Mouse (Mus musculus) C2C12 (cell line): ENCODE measurements around the gene Apmap. TPM values are rescaled to one million over a fixed set of nuclear protein-coding genes. Genes with fewer than 3 reads are reported as not detected.
"Not testable (repeated sequence)": the region's sequence is repeated elsewhere in the genome, so short reads cannot be mapped to it uniquely, and the experiment has no call there.

Experiments used
- H3K27me3 ChIP-seq: one replicate; pipeline ENCODE4 v1.6.1; 2011; ENCODE audit not compliant: control insufficient read depth, insufficient read depth, insufficient read length
- H3K36me3 ChIP-seq: one replicate; pipeline ENCODE4 v1.6.1; 2011; ENCODE audit not compliant: control insufficient read depth, insufficient read depth
- H3K4me3 ChIP-seq: one replicate; pipeline ENCODE4 v1.5.1; 2011; ENCODE audit warnings: mild to moderate bottlenecking, control low read depth; ENCODE audit not compliant: poor library complexity, insufficient read depth, severe bottlenecking
- H3K79me2 ChIP-seq: one replicate; pipeline ENCODE4 v1.6.1; 2011; ENCODE audit not compliant: control insufficient read depth, insufficient read depth
- H3K79me3 ChIP-seq: one replicate; pipeline ENCODE4 v1.6.1; 2011; ENCODE audit warnings: low read depth, control low read depth
- H3ac ChIP-seq: one replicate; pipeline ENCODE3; 2011; ENCODE audit warnings: low read depth; ENCODE audit not compliant: control insufficient read depth, insufficient read length
- CEBPB ChIP-seq: IDR thresholded peaks from one replicate; pipeline ENCODE4 v1.6.1; 2011; ENCODE audit warnings: low read depth, mild to moderate bottlenecking, control low read depth, moderate library complexity
- CTCF ChIP-seq: IDR thresholded peaks from one replicate; pipeline ENCODE4 v1.5.1; 2011; ENCODE audit not compliant: control insufficient read depth, insufficient read depth, insufficient read length
- FOSL1 ChIP-seq: IDR thresholded peaks from one replicate; pipeline ENCODE4 v1.8.0; 2011; ENCODE audit warnings: mild to moderate bottlenecking, low read length; ENCODE audit not compliant: poor library complexity, insufficient read depth, severe bottlenecking
- MAX ChIP-seq: IDR thresholded peaks from one replicate; pipeline ENCODE4 v1.6.1; 2011; ENCODE audit warnings: mild to moderate bottlenecking, control low read depth
- MYOD1 ChIP-seq: IDR thresholded peaks from one replicate; pipeline ENCODE4 v1.6.1; 2011; ENCODE audit warnings: low read depth; ENCODE audit not compliant: control insufficient read depth, insufficient read length
- MYOG ChIP-seq: IDR thresholded peaks from one replicate; pipeline ENCODE4 v1.6.1; 2011; ENCODE audit not compliant: control insufficient read depth, insufficient read length; ENCODE audit errors: extremely low read depth
- USF1 ChIP-seq: IDR thresholded peaks from one replicate; pipeline ENCODE4 v1.6.1; 2011; ENCODE audit warnings: low read depth, mild to moderate bottlenecking, control low read depth, moderate library complexity
- polyA plus RNA-seq: library from polyadenylated mRNA; unstranded; fragments of >200 nt; fragmentation: generic; extraction: Trizol; gene quantifications from one replicate; pipeline ENCODE4 v1.2.1, GENCODE M21; 2012; ENCODE audit warnings: missing spikeins

Gene Apmap
- polyA plus RNA-seq, 1 experiment = 25.6 TPM

- Histone ChIP-seq H3ac (no peak within 1 kb of the TSS), H3K79me2 (no peaks in the 10 kb centered on the region), H3K36me3 (no peaks in the 10 kb centered on the region), H3K4me3 (no peak within 1 kb of the TSS), H3K27me3 (no peaks in the 10 kb centered on the region), H3K79me3 (no peaks in the 10 kb centered on the region)
- no peak for TF ChIP-seq USF1
Measured at GRCm38 (mm10) chr2:150569847-150570590, 38.3 kb downstream of the Apmap start, which contains the start of gene Cst7. Gene Cst7 (plus strand): TSS chr2:150570415.

GRCm38 (mm10) chr2:150567051-150567450 is 41.3 kb downstream of the Apmap start:
- H3K4me3 ChIP-seq = no peak overlapping the region
- no peaks in the 10 kb centered on the region for H3K79me3 ChIP-seq
- TF ChIP-seq MYOG (no peak), CTCF (no peak), USF1 (no peak), MAX (no peak), MYOD1 (no peak), FOSL1 (no peak), CEBPB (no peak)
- no peak overlapping the region for H3ac ChIP-seq
- no peaks in the 10 kb centered on the region for H3K36me3 ChIP-seq
- no peaks in the 10 kb centered on the region for H3K79me2 ChIP-seq
- no peaks in the 10 kb centered on the region for H3K27me3 ChIP-seq

GRCm38 (mm10) chr2:150558568-150558967 is 49.8 kb downstream of the Apmap start:
- H3ac ChIP-seq = no peak overlapping the region
- no peaks in the 10 kb centered on the region for H3K36me3 ChIP-seq
- TF ChIP-seq USF1 = no peak
- no peak for TF ChIP-seq MYOD1
- no peak for TF ChIP-seq CEBPB
- TF ChIP-seq FOSL1 = no peak
- no peak for TF ChIP-seq MAX
- TF ChIP-seq MYOG = no peak
- TF ChIP-seq CTCF = no peak
- H3K79me3 ChIP-seq = no peaks in the 10 kb centered on the region
- no peak overlapping the region for H3K4me3 ChIP-seq
- H3K79me2 ChIP-seq = no peaks in the 10 kb centered on the region
- H3K27me3 ChIP-seq = no peaks in the 10 kb centered on the region

- H3K27me3 ChIP-seq, H3K79me3 ChIP-seq, H3K79me2 ChIP-seq, H3K36me3 ChIP-seq, H3ac ChIP-seq, H3K4me3 ChIP-seq: not testable (repeated sequence)
Measured at GRCm38 (mm10) chr2:150549576-150549975, 58.8 kb downstream of the Apmap start.

Other genes starting within 250 kb of the Apmap start
- gene 3300002I08Rik, start 245.8 kb downstream of the Apmap start, polyA plus RNA-seq = 0.75 TPM
- 0.47 TPM for gene Zfp442, start 157.1 kb downstream of the Apmap start, polyA plus RNA-seq
- 0.18 TPM for gene Zfp345, start 123.5 kb downstream of the Apmap start, polyA plus RNA-seq
- not detected for gene Cst7, start 38.2 kb downstream of the Apmap start, polyA plus RNA-seq
- gene Acss1, start 59.9 kb upstream of the Apmap start, polyA plus RNA-seq = not detected
- gene Vsx1, start 80.8 kb upstream of the Apmap start, polyA plus RNA-seq = not detected
- 10.3 TPM for gene Entpd6, start 140.5 kb upstream of the Apmap start, polyA plus RNA-seq
- 39.0 TPM for gene Pygb, start 178.2 kb upstream of the Apmap start, polyA plus RNA-seq